ENCODE assay signal across 10 mouse cellular contexts in the genomic region with DNA sequence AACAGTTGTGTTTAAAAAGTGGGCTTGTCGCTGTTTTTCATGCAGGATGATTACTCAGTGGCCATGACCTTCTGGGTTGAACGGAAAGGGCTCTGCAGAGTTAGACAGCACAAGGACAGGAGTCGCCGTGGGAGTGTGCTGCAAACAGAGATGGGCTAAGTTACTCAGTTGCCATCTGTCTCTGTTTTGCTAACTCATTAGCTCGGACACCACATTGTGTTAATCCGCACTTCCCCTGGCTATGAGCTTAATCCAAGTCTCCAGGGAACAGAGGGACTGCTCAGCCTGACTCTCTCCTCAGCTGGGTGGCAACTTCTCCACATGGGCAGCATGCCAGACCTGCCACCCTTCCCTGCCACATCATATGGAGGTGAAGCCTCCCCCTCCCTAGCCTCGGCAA.
DNase-seq lines count a peak whose midpoint lies in the region; ATAC-seq and TF ChIP-seq lines count a peak whose summit lies in the region.
"Had no signal": no experiment of that assay in that cellular context is flagged by ENCODE, and none has a peak within 500 bp of the region (broad histone marks: within the 10 kb centered on the region; RNA-seq: fewer than 3 reads in every experiment).

No protein-coding gene starts in this region.

- H3K4me1 ChIP-seq in embryonic facial prominence, embryonic 10.5 days: peaks cover 49% of the 10 kb centered on the region
- no peaks in the 10 kb centered on the region for H3K4me1 ChIP-seq in midbrain, embryonic 16.5 days (ENCODE audit: control insufficient read depth, insufficient read depth, low read length)
- no peaks in the 10 kb centered on the region for H3K4me1 ChIP-seq in cerebellum, adult 2 months (ENCODE audit: control insufficient read depth, insufficient read depth, low read length)

- H3K4me3 ChIP-seq in embryonic facial prominence, embryonic 10.5 days: no peak overlapping the region
- no peak overlapping the region for H3K4me3 ChIP-seq in midbrain, embryonic 16.5 days (ENCODE audit: low read depth, low read length)
- H3K4me3 ChIP-seq in cerebellum, adult 2 months (replicated peaks; ENCODE audit: insufficient read depth, low read depth, low read length): no peak overlapping the region
- H3K4me3 ChIP-seq: limb, embryonic 12.5 days had no signal

- 43% methylated on average over 7 of the region's 7 CpGs for WGBS in embryonic facial prominence, embryonic 10.5 days
- WGBS in midbrain, embryonic 16.5 days: 27% methylated on average over 7 of the region's 7 CpGs
- WGBS in cerebellum, adult 2 months: 15% methylated on average over 7 of the region's 7 CpGs

- H3K9ac ChIP-seq in midbrain, embryonic 16.5 days (ENCODE audit: low read depth, low read length): no peak overlapping the region
- H3K9ac ChIP-seq: limb, embryonic 12.5 days had no signal

- no peaks in the 10 kb centered on the region for H3K9me3 ChIP-seq in embryonic facial prominence, embryonic 10.5 days
- no peaks in the 10 kb centered on the region for H3K9me3 ChIP-seq in midbrain, embryonic 16.5 days (replicated peaks; ENCODE audit: control insufficient read depth, low read length, poor library complexity, severe bottlenecking)
- H3K9me3 ChIP-seq: limb, embryonic 12.5 days had no signal

- DNase-seq in embryo, embryonic 10 days (ENCODE audit: low spot score): peak; percentile 48
- no peak for DNase-seq in embryo, embryonic 9.5 days (ENCODE audit: extremely low spot score)
- peak; percentile 24 for DNase-seq in kidney, postnatal 14 days
- no peak for DNase-seq in kidney, adult 8-10 months
- no peak for DNase-seq in embryonic facial prominence, embryonic 10.5 days (ENCODE audit: low spot score)
- no peak for DNase-seq in cerebellum, adult 2 months
- no peak for DNase-seq in thymus, postnatal 36 days

- H3K27ac ChIP-seq in embryonic facial prominence, embryonic 10.5 days (replicated peaks): peak overlapping the region; percentile 65
- H3K27ac ChIP-seq in midbrain, embryonic 16.5 days (ENCODE audit: low read length): no peak overlapping the region
- no peak overlapping the region for H3K27ac ChIP-seq in cerebellum, adult 2 months (ENCODE audit: insufficient read depth, low read length)
- H3K27ac ChIP-seq: limb, embryonic 12.5 days had no signal

- TF ChIP-seq POLR2A in cerebellum, adult 2 months (IDR thresholded peaks at IDR 0.05; ENCODE audit: borderline replicate concordance, insufficient read depth, low read length): no peak

- TF ChIP-seq CTCF in cerebellum, adult 2 months (IDR thresholded peaks at IDR 0.05; ENCODE audit: borderline replicate concordance, insufficient read depth, low read depth, low read length): no peak

- peak; percentile 21; the same call in 1 of the 2 replicates for ATAC-seq in midbrain, embryonic 16.5 days
- ATAC-seq: Patski had no signal

- H3K36me3 ChIP-seq in embryonic facial prominence, embryonic 10.5 days (replicated peaks): no peaks in the 10 kb centered on the region
- no peaks in the 10 kb centered on the region for H3K36me3 ChIP-seq in midbrain, embryonic 16.5 days (ENCODE audit: control insufficient read depth, insufficient read depth, low read length)
- H3K36me3 ChIP-seq: limb, embryonic 12.5 days had no signal

- H3K27me3 ChIP-seq in embryonic facial prominence, embryonic 10.5 days (replicated peaks; ENCODE audit: low read depth, poor library complexity, severe bottlenecking): peaks cover 6% of the 10 kb centered on the region; the same call in 1 of the 2 replicates
- no peaks in the 10 kb centered on the region for H3K27me3 ChIP-seq in midbrain, embryonic 16.5 days (ENCODE audit: control insufficient read depth, insufficient read depth, low read depth, low read length)
- no peaks in the 10 kb centered on the region for H3K27me3 ChIP-seq in cerebellum, adult 2 months (ENCODE audit: control insufficient read depth, insufficient read depth, low read length)
- H3K27me3 ChIP-seq: limb, embryonic 12.5 days; Patski had no signal

- H3K4me2 ChIP-seq in midbrain, embryonic 16.5 days (ENCODE audit: low read length): no peak overlapping the region
- H3K4me2 ChIP-seq: limb, embryonic 12.5 days had no signal

Comparison
In these comparisons a context has a peak if more than half of its experiments do, and no peak if none do; other contexts are left out.
1. DNase-seq: peak in embryo, embryonic 10 days (single experiment) and kidney, postnatal 14 days (single experiment); none in embryo, embryonic 9.5 days (single experiment), kidney, adult 8-10 months (0 of 2), embryonic facial prominence, embryonic 10.5 days (single experiment), cerebellum, adult 2 months (0 of 2) and thymus, postnatal 36 days (0 of 2).